ENCODE assay signal across 10 mouse cellular contexts in the genomic region with DNA sequence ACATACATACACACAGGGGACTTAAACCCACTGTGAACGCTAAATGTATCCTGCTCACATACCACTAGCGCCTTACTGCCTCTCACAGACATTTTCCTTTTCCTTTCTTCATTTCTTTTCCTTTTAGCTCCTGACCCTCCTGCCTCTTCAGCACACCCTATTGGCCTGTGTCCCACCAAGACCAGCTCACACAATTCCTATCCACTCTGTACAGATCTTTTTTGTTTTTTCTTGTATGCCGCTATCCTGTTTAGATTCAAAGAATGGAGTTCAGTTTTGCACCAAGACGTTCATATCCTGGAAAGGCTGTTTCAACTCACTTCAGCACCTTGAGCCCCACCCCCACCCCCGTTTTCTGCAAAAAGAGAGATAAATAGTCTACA. TPM values are rescaled to one million over a fixed set of nuclear protein-coding genes. Genes with fewer than 3 reads are reported as not detected.
DNase-seq lines count a peak whose midpoint lies in the region; ATAC-seq and TF ChIP-seq lines count a peak whose summit lies in the region.
"Had no signal": no experiment of that assay in that cellular context is flagged by ENCODE, and none has a peak within 500 bp of the region (broad histone marks: within the 10 kb centered on the region; RNA-seq: fewer than 3 reads in every experiment).

No protein-coding gene starts in this region.

- no peak for TF ChIP-seq POLR2A in olfactory bulb, adult 2 months (IDR thresholded peaks at IDR 0.05; ENCODE audit: insufficient read depth, low read depth, low read length)

- H3K27me3 ChIP-seq in limb, embryonic 11.5 days (ENCODE audit: control insufficient read depth, insufficient read depth, low read length): peaks cover 19% of the 10 kb centered on the region
- peaks cover 69% of the 10 kb centered on the region for H3K27me3 ChIP-seq in limb, embryonic 10.5 days (ENCODE audit: low read depth, poor library complexity, severe bottlenecking)
- H3K27me3 ChIP-seq in forebrain, embryonic 12.5 days: no peaks in the 10 kb centered on the region
- no peaks in the 10 kb centered on the region for H3K27me3 ChIP-seq in intestine, embryonic 15.5 days (replicated peaks)

- 45% methylated on average over 5 of the region's 5 CpGs for WGBS in limb, embryonic 11.5 days
- 49% methylated on average over 5 of the region's 5 CpGs for WGBS in limb, embryonic 10.5 days
- WGBS in forebrain, embryonic 12.5 days: 22% methylated on average over 5 of the region's 5 CpGs
- WGBS in intestine, embryonic 15.5 days: 32% methylated on average over 5 of the region's 5 CpGs
- 7% methylated on average over 5 of the region's 5 CpGs for WGBS in olfactory bulb, adult 2 months

- H3K27ac ChIP-seq in limb, embryonic 11.5 days (replicated peaks; ENCODE audit: low read depth, low read length): no peak overlapping the region
- H3K27ac ChIP-seq in limb, embryonic 10.5 days: no peak overlapping the region
- H3K27ac ChIP-seq in forebrain, embryonic 12.5 days: peak overlapping the region; percentile 99
- peak overlapping the region; percentile 88 for H3K27ac ChIP-seq in intestine, embryonic 15.5 days
- peak overlapping the region; percentile 91 for H3K27ac ChIP-seq in olfactory bulb, adult 2 months (ENCODE audit: insufficient read depth, low read depth, low read length)

- no peak overlapping the region for H3K9ac ChIP-seq in limb, embryonic 11.5 days (ENCODE audit: low read length)
- H3K9ac ChIP-seq in forebrain, embryonic 12.5 days: peak overlapping the region; percentile 60
- H3K9ac ChIP-seq in intestine, embryonic 15.5 days: no peak overlapping the region

- ATAC-seq in limb, embryonic 11.5 days (ENCODE audit: insufficient number of reproducible peaks, low FRiP score, low TSS enrichment, low read depth): no peak
- no peak for ATAC-seq in forebrain, embryonic 12.5 days (ENCODE audit: low FRiP score)
- no peak for ATAC-seq in intestine, embryonic 15.5 days

- TF ChIP-seq CTCF in olfactory bulb, adult 2 months (IDR thresholded peaks at IDR 0.05; ENCODE audit: insufficient read depth, low read depth, low read length): no peak

- H3K4me1 ChIP-seq in limb, embryonic 11.5 days (ENCODE audit: control insufficient read depth, insufficient read depth, low read length): peaks cover 22% of the 10 kb centered on the region
- peaks cover 55% of the 10 kb centered on the region for H3K4me1 ChIP-seq in limb, embryonic 10.5 days
- H3K4me1 ChIP-seq in forebrain, embryonic 12.5 days: peaks cover 45% of the 10 kb centered on the region
- H3K4me1 ChIP-seq in intestine, embryonic 15.5 days (replicated peaks): peaks cover 38% of the 10 kb centered on the region
- H3K4me1 ChIP-seq in olfactory bulb, adult 2 months (ENCODE audit: control insufficient read depth, insufficient read depth, low read length): peaks cover 36% of the 10 kb centered on the region

- H3K36me3 ChIP-seq in limb, embryonic 11.5 days (ENCODE audit: control insufficient read depth, insufficient read depth, low read length): 0 out of 2 replicates have a peak, but pooled peaks cover 3% of the 10 kb centered on the region
- H3K36me3 ChIP-seq in limb, embryonic 10.5 days: peaks cover 5% of the 10 kb centered on the region
- H3K36me3 ChIP-seq in forebrain, embryonic 12.5 days (replicated peaks): peaks cover 25% of the 10 kb centered on the region
- H3K36me3 ChIP-seq in intestine, embryonic 15.5 days: peaks cover 12% of the 10 kb centered on the region

- H3K4me2 ChIP-seq in limb, embryonic 11.5 days (ENCODE audit: low read depth, severe bottlenecking): peak overlapping the region; percentile 28
- peak overlapping the region; percentile 88 for H3K4me2 ChIP-seq in forebrain, embryonic 12.5 days
- peak overlapping the region; percentile 73 for H3K4me2 ChIP-seq in intestine, embryonic 15.5 days (replicated peaks)

- 0 out of 2 replicates have a peak, but pooled peaks cover 2% of the 10 kb centered on the region for H3K9me3 ChIP-seq in limb, embryonic 11.5 days (ENCODE audit: control insufficient read depth, low read length)
- no peaks in the 10 kb centered on the region for H3K9me3 ChIP-seq in limb, embryonic 10.5 days (replicated peaks)
- no peaks in the 10 kb centered on the region for H3K9me3 ChIP-seq in forebrain, embryonic 12.5 days
- no peaks in the 10 kb centered on the region for H3K9me3 ChIP-seq in intestine, embryonic 15.5 days

- no peak overlapping the region for H3K4me3 ChIP-seq in limb, embryonic 11.5 days (ENCODE audit: low read depth, low read length)
- no peak overlapping the region; the same call in 1 of the 2 replicates for H3K4me3 ChIP-seq in limb, embryonic 10.5 days
- peak overlapping the region; percentile 35 for H3K4me3 ChIP-seq in forebrain, embryonic 12.5 days (replicated peaks)
- peak overlapping the region; percentile 35; the same call in 1 of the 2 replicates for H3K4me3 ChIP-seq in intestine, embryonic 15.5 days (replicated peaks)
- peak overlapping the region; percentile 53 for H3K4me3 ChIP-seq in olfactory bulb, adult 2 months (ENCODE audit: insufficient read depth, low read depth, low read length)

- no peak for DNase-seq in limb, embryonic 11.5 days (ENCODE audit: low spot score)
- no peak for DNase-seq in limb, embryonic 10.5 days (ENCODE audit: low spot score)
- DNase-seq in adrenal gland, postnatal 14 days: no peak
- no peak for DNase-seq in kidney, adult 8-10 months
- DNase-seq in thymus, postnatal 10 days (ENCODE audit: low spot score in 2 of 2): no peak

RNA-seq across cellular contexts. Expression of a gene that starts 5.9 kb away (rescaled TPM):
- 14.7 and 17.6 TPM in 2 replicates for polyA plus RNA-seq in limb, embryonic 11.5 days (2014; fragmentation: Nextera tagmentation; extraction: Ambion mirVana)
- polyA plus RNA-seq in limb, embryonic 10.5 days (2016; fragmentation: Nextera tagmentation; extraction: Ambion mirVana): 18.3 and 21.9 TPM in 2 replicates
- polyA plus RNA-seq in forebrain, embryonic 12.5 days (2016; fragmentation: Nextera tagmentation; extraction: Ambion mirVana): 176 and 185 TPM in 2 replicates
- 54.0 and 54.2 TPM in 2 replicates for polyA plus RNA-seq in intestine, embryonic 15.5 days (2015; fragmentation: Nextera tagmentation; extraction: Ambion mirVana)
- polyA plus RNA-seq in olfactory bulb, adult 2 months (2012; ENCODE audit: insufficient read depth, insufficient read length, low replicate concordance, missing spikeins): not detected in 2 replicates
- 36.3 and 36.4 TPM in 2 replicates for total RNA-seq in adrenal gland, postnatal 14 days (2021)

RNA-seq across cellular contexts. Expression of a gene that starts 25.0 kb away (rescaled TPM):
- polyA plus RNA-seq in limb, embryonic 11.5 days (2014; fragmentation: Nextera tagmentation; extraction: Ambion mirVana): 56.7 and 57.0 TPM in 2 replicates
- 67.0 and 72.4 TPM in 2 replicates for polyA plus RNA-seq in limb, embryonic 10.5 days (2016; fragmentation: Nextera tagmentation; extraction: Ambion mirVana)
- polyA plus RNA-seq in forebrain, embryonic 12.5 days (2016; fragmentation: Nextera tagmentation; extraction: Ambion mirVana): 39.0 and 40.7 TPM in 2 replicates
- 43.8 TPM in 2 replicates for polyA plus RNA-seq in intestine, embryonic 15.5 days (2015; fragmentation: Nextera tagmentation; extraction: Ambion mirVana)
- polyA plus RNA-seq in olfactory bulb, adult 2 months (2012; ENCODE audit: insufficient read depth, insufficient read length, low replicate concordance, missing spikeins): not detected in 2 replicates
- 24.3 and 24.7 TPM in 2 replicates for total RNA-seq in adrenal gland, postnatal 14 days (2021)

RNA-seq across cellular contexts. Expression of a gene that starts 31.1 kb away (rescaled TPM):
- polyA plus RNA-seq in limb, embryonic 11.5 days (2014; fragmentation: Nextera tagmentation; extraction: Ambion mirVana): 17.6 and 17.9 TPM in 2 replicates
- polyA plus RNA-seq in limb, embryonic 10.5 days (2016; fragmentation: Nextera tagmentation; extraction: Ambion mirVana): 21.1 and 21.5 TPM in 2 replicates
- polyA plus RNA-seq in forebrain, embryonic 12.5 days (2016; fragmentation: Nextera tagmentation; extraction: Ambion mirVana): 16.8 and 22.3 TPM in 2 replicates
- 18.3 and 18.9 TPM in 2 replicates for polyA plus RNA-seq in intestine, embryonic 15.5 days (2015; fragmentation: Nextera tagmentation; extraction: Ambion mirVana)
- not detected in 2 replicates for polyA plus RNA-seq in olfactory bulb, adult 2 months (2012; ENCODE audit: insufficient read depth, insufficient read length, low replicate concordance, missing spikeins)
- 49.6 and 52.0 TPM in 2 replicates for total RNA-seq in adrenal gland, postnatal 14 days (2021)

RNA-seq across cellular contexts. Expression of a gene that starts 55.0 kb away (rescaled TPM):
- not detected in 2 replicates for polyA plus RNA-seq in limb, embryonic 11.5 days (2014; fragmentation: Nextera tagmentation; extraction: Ambion mirVana)
- polyA plus RNA-seq in limb, embryonic 10.5 days (2016; fragmentation: Nextera tagmentation; extraction: Ambion mirVana): 0.08 and 0.24 TPM in 2 replicates
- 0.09 TPM in 1 of 2 replicates, not detected in the other for polyA plus RNA-seq in forebrain, embryonic 12.5 days (2016; fragmentation: Nextera tagmentation; extraction: Ambion mirVana)
- polyA plus RNA-seq in intestine, embryonic 15.5 days (2015; fragmentation: Nextera tagmentation; extraction: Ambion mirVana): 0.39 and 0.44 TPM in 2 replicates
- polyA plus RNA-seq in olfactory bulb, adult 2 months (2012; ENCODE audit: insufficient read depth, insufficient read length, low replicate concordance, missing spikeins): not detected in 2 replicates
- not detected in 2 replicates for total RNA-seq in adrenal gland, postnatal 14 days (2021)
- total RNA-seq: gastrocnemius, postnatal 4 days; liver, adult 2 months had no signal
- polyA plus RNA-seq: liver, adult 2 months had no signal

Comparison
In these comparisons a context has a peak if more than half of its experiments do, and no peak if none do; other contexts are left out.
1. H3K27ac ChIP-seq: peak in forebrain, embryonic 12.5 days (single experiment), intestine, embryonic 15.5 days (single experiment) and olfactory bulb, adult 2 months (single experiment); none in limb, embryonic 11.5 days (single experiment) and limb, embryonic 10.5 days (single experiment).
2. H3K4me2 ChIP-seq: peak in every context shown above with its lines; median percentile 88 in forebrain, embryonic 12.5 days; 73 in intestine, embryonic 15.5 days; 28 in limb, embryonic 11.5 days.
3. H3K4me3 ChIP-seq: peak in forebrain, embryonic 12.5 days (single experiment), intestine, embryonic 15.5 days (single experiment) and olfactory bulb, adult 2 months (single experiment); none in limb, embryonic 11.5 days (single experiment) and limb, embryonic 10.5 days (single experiment).
4. RNA of a gene that starts 25.0 kb away (polyA plus RNA-seq): 67.0 to 72.4 TPM in limb, embryonic 10.5 days, 56.7 to 57.0 TPM in limb, embryonic 11.5 days, 43.8 TPM in intestine, embryonic 15.5 days and 39.0 to 40.7 TPM in forebrain, embryonic 12.5 days; not detected in olfactory bulb, adult 2 months; every median in the first group is over 10 times any median in the second.
5. RNA of a gene that starts 31.1 kb away (polyA plus RNA-seq): 21.1 to 21.5 TPM in limb, embryonic 10.5 days, 18.3 to 18.9 TPM in intestine, embryonic 15.5 days, 17.6 to 17.9 TPM in limb, embryonic 11.5 days and 16.8 to 22.3 TPM in forebrain, embryonic 12.5 days; not detected in olfactory bulb, adult 2 months; every median in the first group is over 10 times any median in the second.